Mouse (Mus musculus) bone marrow macrophage, adult 2 months (primary cell): ENCODE results near the gene Plekho2.

Source experiments
- CTCF ChIP-seq: IDR thresholded peaks from 2 replicates; pipeline ENCODE4 v1.5.1; 2012; ENCODE audit warnings: low read depth, mild to moderate bottlenecking, low read length, moderate library complexity
- POLR2A ChIP-seq: IDR thresholded peaks from 2 replicates; pipeline ENCODE4 v1.6.1; 2012; ENCODE audit warnings: mild to moderate bottlenecking, low read depth, low read length, borderline replicate concordance

DNA sequence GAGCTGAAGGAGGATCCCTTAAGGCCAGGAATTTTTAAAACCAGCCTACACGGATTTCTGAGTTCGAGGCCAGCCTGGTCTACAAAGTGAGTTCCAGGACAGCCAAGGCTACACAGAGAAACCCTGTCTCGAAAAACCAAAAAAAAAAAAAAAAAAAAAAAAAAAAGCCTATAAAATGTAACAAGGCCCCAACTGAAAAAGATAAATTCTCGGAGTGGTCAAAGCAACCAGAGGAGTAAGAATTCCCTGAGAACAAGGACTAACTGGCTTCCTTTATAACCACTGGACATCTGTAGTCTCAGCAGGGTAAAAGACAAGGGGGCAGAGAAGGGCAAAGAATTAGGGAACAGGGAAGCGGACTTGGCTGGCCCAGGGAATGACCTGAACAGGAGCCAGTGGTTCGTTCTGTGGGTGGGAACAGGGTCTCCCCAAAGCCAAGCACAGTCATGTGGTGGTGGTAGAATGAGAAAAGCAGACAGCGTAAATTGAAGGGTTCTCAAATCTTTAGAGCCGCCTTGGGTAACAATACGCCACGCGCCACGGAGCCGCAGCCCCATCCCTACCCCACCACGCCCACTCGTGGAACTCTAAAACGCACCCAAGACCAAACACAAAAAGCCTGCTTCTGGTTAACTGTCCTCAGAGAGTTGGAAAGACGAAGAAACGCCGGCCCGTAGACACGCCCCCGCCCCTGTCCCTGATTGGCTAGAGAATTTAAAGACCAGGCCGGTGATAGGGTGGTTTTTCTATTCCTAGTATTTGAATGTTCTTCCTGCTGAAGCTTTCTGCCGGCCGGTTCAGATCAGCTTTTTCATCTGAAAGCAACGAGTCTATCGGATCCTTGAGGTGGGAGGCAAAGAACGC, 6.8 kb upstream of the Plekho2 start, which contains the start of gene Pif1:
- TF ChIP-seq POLR2A = no peak
- TF ChIP-seq CTCF = no peak
